Mouse (Mus musculus): ENCODE results near the gene Bcl11b. TPM values are rescaled to one million over a fixed set of nuclear protein-coding genes. Genes with fewer than 3 reads are reported as not detected.

Bcl11b gene
- total RNA-seq (2012; rRNA removed): not detected in 2 replicates
- total RNA-seq (2014; rRNA removed): not detected in 2 replicates
- polyA plus RNA-seq (2012; ENCODE audit: insufficient read length, low read depth): not detected in 2 replicates

GRCm38 (mm10) chr12:108003483-108003882 is at the start of gene Bcl11b:
TSS of gene Bcl11b (minus strand) at chr12:108003602.
- H3K9me3 ChIP-seq (replicated peaks; ENCODE audit: low read length): peaks cover 75% of the 10 kb centered on the region
- TF ChIP-seq ETS1 (conservative IDR thresholded peaks at IDR 0.05; ENCODE audit: low read depth, low read length): no peak
- no peak for TF ChIP-seq POLR2A (IDR thresholded peaks at IDR 0.05; ENCODE audit: low read depth, low read length)
- no peak for TF ChIP-seq NRF1 (IDR thresholded peaks at IDR 0.05; ENCODE audit: low read depth, low read length)
- TF ChIP-seq MXI1 (IDR thresholded peaks at IDR 0.05; ENCODE audit: low read depth, low read length): no peak
- no peak for TF ChIP-seq JUND (conservative IDR thresholded peaks at IDR 0.05; ENCODE audit: low read depth, low read length)
- no peak for TF ChIP-seq ZNF384 (IDR thresholded peaks at IDR 0.05; ENCODE audit: low read depth, low read length)
- TF ChIP-seq CTCF (conservative IDR thresholded peaks at IDR 0.05 in 1 of 2, IDR thresholded peaks at IDR 0.05 in 1 of 2; ENCODE audit: low read depth in 2 of 2, low read length in 2 of 2): no peak
- TF ChIP-seq RAD21 (IDR thresholded peaks at IDR 0.05; ENCODE audit: low read depth, low read length): no peak
- no peak for TF ChIP-seq EP300 (IDR thresholded peaks at IDR 0.05; ENCODE audit: low read length)
- dilution Hi-C loops (cut with MboI; ENCODE audit: extremely low pct_ligation_motif_present, extremely low pct_unique_long_range_greater_than_20kb, low sequenced_read_pairs) (no loop called here), in situ Hi-C loops (cut with MboI; ENCODE audit: low pct_ligation_motif_present, low pct_unique_long_range_greater_than_20kb, low sequenced_read_pairs) (no loop called here)
- no peak within 1 kb of the TSS for H3K9ac ChIP-seq (ENCODE audit: insufficient read depth, low read depth)
- DNase-seq (ENCODE audit: extremely low read depth): no peak
- no peak within 1 kb of the TSS for H3K27ac ChIP-seq (ENCODE audit: insufficient read depth, low read depth)
- H3K36me3 ChIP-seq (replicated peaks in 1 of 2; ENCODE audit: control insufficient read depth in 1 of 2, insufficient read depth in 1 of 2, low read length in 1 of 2): no peaks in the 10 kb centered on the region
- H3K4me3 ChIP-seq (replicated peaks in 1 of 3; ENCODE audit: low read depth in 2 of 3, low read length in 2 of 3, poor library complexity in 1 of 3): no peak within 1 kb of the TSS
- H3K79me2 ChIP-seq (replicated peaks; ENCODE audit: control insufficient read depth, extremely low read depth, insufficient read depth, poor library complexity, severe bottlenecking): no peaks in the 10 kb centered on the region
- no peaks in the 10 kb centered on the region for H3K4me1 ChIP-seq (ENCODE audit: control insufficient read depth in 1 of 2, insufficient read depth in 2 of 2)
- H3K27me3 ChIP-seq (replicated peaks): no peaks in the 10 kb centered on the region
- H3K4me2 ChIP-seq (ENCODE audit: insufficient read depth, low read depth, poor library complexity, severe bottlenecking): no peak within 1 kb of the TSS

GRCm38 (mm10) chr12:108050996-108051395 is 47.6 kb upstream of the Bcl11b start:
- Histone ChIP-seq H3K4me3 (replicated peaks in 1 of 3; ENCODE audit: low read depth in 2 of 3, low read length in 2 of 3, poor library complexity in 1 of 3) (no peak overlapping the region), H3K36me3 (replicated peaks in 1 of 2; ENCODE audit: control insufficient read depth in 1 of 2, insufficient read depth in 1 of 2, low read length in 1 of 2) (no peaks in the 10 kb centered on the region), H3K9me3 (replicated peaks; ENCODE audit: low read length) (peaks cover 87% of the 10 kb centered on the region), H3K4me2 (ENCODE audit: insufficient read depth, low read depth, poor library complexity, severe bottlenecking) (no peak overlapping the region), H3K79me2 (replicated peaks; ENCODE audit: control insufficient read depth, extremely low read depth, insufficient read depth, poor library complexity, severe bottlenecking) (no peaks in the 10 kb centered on the region), H3K4me1 (ENCODE audit: control insufficient read depth in 1 of 2, insufficient read depth in 2 of 2) (no peaks in the 10 kb centered on the region), H3K27me3 (replicated peaks) (no peaks in the 10 kb centered on the region), H3K27ac (ENCODE audit: insufficient read depth, low read depth) (no peak overlapping the region), H3K9ac (ENCODE audit: insufficient read depth, low read depth) (no peak overlapping the region)
- no peak for DNase-seq (ENCODE audit: extremely low read depth)
- TF ChIP-seq JUN (IDR thresholded peaks at IDR 0.05; ENCODE audit: insufficient read depth, low read depth, low read length): no peak
- TF ChIP-seq SIN3A (IDR thresholded peaks at IDR 0.05; ENCODE audit: low read length): no peak
- TF ChIP-seq USF1 (IDR thresholded peaks at IDR 0.05; ENCODE audit: low read depth, low read length): no peak
- TF ChIP-seq E2F4 (IDR thresholded peaks at IDR 0.05; ENCODE audit: insufficient replicate concordance, low read depth, low read length): no peak
- TF ChIP-seq RCOR1 (conservative IDR thresholded peaks at IDR 0.05; ENCODE audit: low read depth, low read length): no peak
- no peak for TF ChIP-seq CHD2 (IDR thresholded peaks at IDR 0.05; ENCODE audit: low read length)
- no peak for TF ChIP-seq ZNF384 (IDR thresholded peaks at IDR 0.05; ENCODE audit: low read depth, low read length)
- in situ Hi-C loops (cut with MboI; ENCODE audit: low pct_ligation_motif_present, low pct_unique_long_range_greater_than_20kb, low sequenced_read_pairs) (no loop called here), dilution Hi-C loops (cut with MboI; ENCODE audit: extremely low pct_ligation_motif_present, extremely low pct_unique_long_range_greater_than_20kb, low sequenced_read_pairs) (no loop called here)

- in situ Hi-C loops (cut with MboI; ENCODE audit: low pct_ligation_motif_present, low pct_unique_long_range_greater_than_20kb, low sequenced_read_pairs) (no loop called here), dilution Hi-C loops (cut with MboI; ENCODE audit: extremely low pct_ligation_motif_present, extremely low pct_unique_long_range_greater_than_20kb, low sequenced_read_pairs) (no loop called here)
- H3K27me3 ChIP-seq (replicated peaks): no peaks in the 10 kb centered on the region
- TF ChIP-seq HCFC1 (IDR thresholded peaks at IDR 0.05; ENCODE audit: low read depth, low read length): no peak
- no peak for TF ChIP-seq SIN3A (IDR thresholded peaks at IDR 0.05; ENCODE audit: low read length)
- no peak for TF ChIP-seq USF2 (conservative IDR thresholded peaks at IDR 0.05; ENCODE audit: low read depth, low read length)
- TF ChIP-seq KAT2A (IDR thresholded peaks at IDR 0.05; ENCODE audit: insufficient replicate concordance, low read length): no peak
- TF ChIP-seq CHD2 (IDR thresholded peaks at IDR 0.05; ENCODE audit: low read length): no peak
- no peak for TF ChIP-seq POLR2A (IDR thresholded peaks at IDR 0.05; ENCODE audit: low read depth, low read length)
- no peak for TF ChIP-seq ZNF384 (IDR thresholded peaks at IDR 0.05; ENCODE audit: low read depth, low read length)
- no peak for TF ChIP-seq GABPA (IDR thresholded peaks at IDR 0.05; ENCODE audit: insufficient replicate concordance, low read depth, low read length)
- no peak for TF ChIP-seq USF1 (IDR thresholded peaks at IDR 0.05; ENCODE audit: low read depth, low read length)
- TF ChIP-seq TBP (conservative IDR thresholded peaks at IDR 0.05; ENCODE audit: low read depth, low read length): no peak
- no peak for TF ChIP-seq MAZ (IDR thresholded peaks at IDR 0.05; ENCODE audit: low read depth, low read length)
- no peak for TF ChIP-seq MYC (IDR thresholded peaks at IDR 0.05; ENCODE audit: low read depth, low read length)
- no peak for TF ChIP-seq ZKSCAN1 (IDR thresholded peaks at IDR 0.05; ENCODE audit: borderline replicate concordance, low read depth, low read length)
- no peak for TF ChIP-seq MXI1 (IDR thresholded peaks at IDR 0.05; ENCODE audit: low read depth, low read length)
- no peak for TF ChIP-seq EP300 (IDR thresholded peaks at IDR 0.05; ENCODE audit: low read length)
- TF ChIP-seq RAD21 (IDR thresholded peaks at IDR 0.05; ENCODE audit: low read depth, low read length): no peak
- TF ChIP-seq TCF12 (IDR thresholded peaks at IDR 0.05; ENCODE audit: low read depth, low read length): no peak
- TF ChIP-seq ZMIZ1 (IDR thresholded peaks at IDR 0.05; ENCODE audit: low read depth, low read length): no peak
These were observed 46.2 kb upstream of the Bcl11b start for GRCm38 (mm10) chr12:108049625-108050024.

More at GRCm38 (mm10) chr12:108049625-108050024, 46.2 kb upstream of the Bcl11b start:
- H3K9me3 ChIP-seq (replicated peaks; ENCODE audit: low read length): peaks cover 92% of the 10 kb centered on the region
- no peak for DNase-seq (ENCODE audit: extremely low read depth)
- no peaks in the 10 kb centered on the region for H3K79me2 ChIP-seq (replicated peaks; ENCODE audit: control insufficient read depth, extremely low read depth, insufficient read depth, poor library complexity, severe bottlenecking)
- no peak overlapping the region for H3K9ac ChIP-seq (ENCODE audit: insufficient read depth, low read depth)
- no peak overlapping the region for H3K27ac ChIP-seq (ENCODE audit: insufficient read depth, low read depth)
- no peak overlapping the region for H3K4me2 ChIP-seq (ENCODE audit: insufficient read depth, low read depth, poor library complexity, severe bottlenecking)
- H3K4me3 ChIP-seq (replicated peaks in 1 of 3; ENCODE audit: low read depth in 2 of 3, low read length in 2 of 3, poor library complexity in 1 of 3): no peak overlapping the region
- no peaks in the 10 kb centered on the region for H3K4me1 ChIP-seq (ENCODE audit: control insufficient read depth in 1 of 2, insufficient read depth in 2 of 2)
- H3K36me3 ChIP-seq (replicated peaks in 1 of 2; ENCODE audit: control insufficient read depth in 1 of 2, insufficient read depth in 1 of 2, low read length in 1 of 2): no peaks in the 10 kb centered on the region
